In the genomic region with DNA sequence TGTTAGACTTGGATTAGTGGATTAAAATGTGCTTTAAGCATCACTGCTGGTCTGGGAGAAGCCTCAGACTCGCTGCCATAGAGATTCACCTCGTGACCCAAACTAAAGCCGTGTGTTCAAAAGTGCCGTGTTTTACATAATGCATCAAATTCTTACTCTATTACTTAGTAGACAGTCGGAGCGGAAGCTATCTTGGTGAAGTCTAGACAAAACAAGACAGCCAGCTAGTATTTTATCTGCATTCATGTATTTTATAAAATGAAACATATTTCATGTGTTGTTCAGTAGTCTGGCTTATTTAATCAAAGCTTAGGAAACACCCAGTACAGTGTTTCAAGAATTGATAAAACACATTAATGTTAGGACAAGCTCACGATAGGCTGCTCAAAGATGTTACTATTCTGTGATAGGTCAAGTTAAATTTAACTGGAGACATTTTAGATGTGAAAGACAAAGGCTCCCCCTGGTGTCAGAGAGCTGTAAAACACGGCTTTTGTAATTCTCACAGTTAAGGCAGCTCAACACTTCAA, we compare ENCODE assay signal across 8 mouse cellular contexts. TPM values are rescaled to one million over a fixed set of nuclear protein-coding genes. Genes with fewer than 3 reads are reported as not detected.
DNase-seq lines count a peak whose midpoint lies in the region; ATAC-seq and TF ChIP-seq lines count a peak whose summit lies in the region.

TSS of gene Mttp (minus strand) at position 327 of the 530 bp plus-strand sequence.

- H3K36me3 ChIP-seq in E14TG2a.4 (ENCODE audit: insufficient read depth, low read length), result peaks cover 18% of the 10 kb centered on the region
- peaks cover 3% of the 10 kb centered on the region; the same call in 1 of the 2 replicates for H3K36me3 ChIP-seq in heart, embryonic 15.5 days
- peaks cover 18% of the 10 kb centered on the region for H3K36me3 ChIP-seq in liver, embryonic 12.5 days
- H3K36me3 ChIP-seq in stomach, embryonic 14.5 days (ENCODE audit: control insufficient read depth, insufficient read depth, low read length), result no peaks in the 10 kb centered on the region; the same call in 1 of the 2 replicates

- no peaks in the 10 kb centered on the region for H3K27me3 ChIP-seq in E14TG2a.4 (ENCODE audit: insufficient read depth, low read length)
- H3K27me3 ChIP-seq in heart, embryonic 15.5 days, result no peaks in the 10 kb centered on the region
- no peaks in the 10 kb centered on the region for H3K27me3 ChIP-seq in liver, embryonic 12.5 days (replicated peaks)
- H3K27me3 ChIP-seq in stomach, embryonic 14.5 days (ENCODE audit: control insufficient read depth, insufficient read depth, low read length), result no peaks in the 10 kb centered on the region

- peak; percentile 45 for TF ChIP-seq CTCF in E14TG2a.4 (conservative IDR thresholded peaks at IDR 0.05; ENCODE audit: low read length)

- ATAC-seq in erythroid progenitor cell, adult 5-6 weeks (replicated peaks; ENCODE audit: low FRiP score, poor library complexity, severe bottlenecking), result peak; percentile 64
- ATAC-seq in heart, embryonic 15.5 days (replicated peaks; ENCODE audit: insufficient number of reproducible peaks, insufficient read depth, low FRiP score, low read depth), result no peak
- ATAC-seq in liver, embryonic 12.5 days, result peak; percentile 47
- no peak for ATAC-seq in stomach, embryonic 14.5 days (ENCODE audit: insufficient number of reproducible peaks, insufficient read depth, low FRiP score, low read depth)

- peaks cover 15% of the 10 kb centered on the region for H3K4me1 ChIP-seq in E14TG2a.4 (replicated peaks; ENCODE audit: low read depth, low read length)
- H3K4me1 ChIP-seq in brown adipose tissue, adult 24 weeks (ENCODE audit: control insufficient read depth, insufficient read depth, insufficient read length, low read length), result no peaks in the 10 kb centered on the region
- peaks cover 5% of the 10 kb centered on the region; the same call in 1 of the 2 replicates for H3K4me1 ChIP-seq in heart, embryonic 15.5 days (replicated peaks)
- H3K4me1 ChIP-seq in liver, embryonic 12.5 days, result peaks cover 4% of the 10 kb centered on the region
- no peaks in the 10 kb centered on the region for H3K4me1 ChIP-seq in stomach, embryonic 14.5 days (ENCODE audit: control insufficient read depth, insufficient read depth, low read length)

- DNase-seq in kidney, postnatal 14 days, result peak; percentile 85
- DNase-seq in natural killer cell, adult 2 months (ENCODE audit: low spot score in 2 of 2), result peak; percentile 77 to 81

- no peaks in the 10 kb centered on the region for H3K9me3 ChIP-seq in E14TG2a.4 (ENCODE audit: low read length)
- H3K9me3 ChIP-seq in heart, embryonic 15.5 days (replicated peaks), result no peaks in the 10 kb centered on the region
- no peaks in the 10 kb centered on the region for H3K9me3 ChIP-seq in liver, embryonic 12.5 days (replicated peaks)
- H3K9me3 ChIP-seq in stomach, embryonic 14.5 days (ENCODE audit: control insufficient read depth, low read depth, low read length), result no peaks in the 10 kb centered on the region

- peak within 1 kb of the TSS; percentile 70 for H3K9ac ChIP-seq in heart, embryonic 15.5 days
- H3K9ac ChIP-seq in liver, embryonic 12.5 days, result peak within 1 kb of the TSS; percentile 82
- peak within 1 kb of the TSS; percentile 57 for H3K9ac ChIP-seq in stomach, embryonic 14.5 days (replicated peaks; ENCODE audit: low read depth, low read length)

- H3K4me2 ChIP-seq in heart, embryonic 15.5 days, result peak within 1 kb of the TSS; percentile 74
- peak within 1 kb of the TSS; percentile 83 for H3K4me2 ChIP-seq in liver, embryonic 12.5 days
- peak within 1 kb of the TSS; percentile 80 for H3K4me2 ChIP-seq in stomach, embryonic 14.5 days (replicated peaks; ENCODE audit: low read depth, low read length)

- peak within 1 kb of the TSS; percentile 86 for H3K4me3 ChIP-seq in E14TG2a.4 (replicated peaks; ENCODE audit: low read length)
- peak within 1 kb of the TSS; percentile 86 for H3K4me3 ChIP-seq in brown adipose tissue, adult 24 weeks (ENCODE audit: insufficient read depth, low read depth, low read length)
- H3K4me3 ChIP-seq in heart, embryonic 15.5 days, result peak within 1 kb of the TSS; percentile 89
- H3K4me3 ChIP-seq in liver, embryonic 12.5 days, result peak within 1 kb of the TSS; percentile 77
- peak within 1 kb of the TSS; percentile 55 for H3K4me3 ChIP-seq in stomach, embryonic 14.5 days (ENCODE audit: low read depth, low read length)

- 3% methylated on average over 8 of the region's 8 CpGs for WGBS in heart, embryonic 15.5 days
- WGBS in liver, embryonic 12.5 days (ENCODE audit: insufficient replicate concordance), result 2% methylated on average over 8 of the region's 8 CpGs
- 2% methylated on average over 8 of the region's 8 CpGs for WGBS in stomach, embryonic 14.5 days

- peak within 1 kb of the TSS; percentile 95 for H3K27ac ChIP-seq in brown adipose tissue, adult 24 weeks (replicated peaks; ENCODE audit: low read depth, low read length)
- H3K27ac ChIP-seq in heart, embryonic 15.5 days, result peak within 1 kb of the TSS; percentile 99
- H3K27ac ChIP-seq in liver, embryonic 12.5 days, result peak within 1 kb of the TSS; percentile 98
- H3K27ac ChIP-seq in stomach, embryonic 14.5 days (ENCODE audit: low read length), result peak within 1 kb of the TSS; percentile 99

RNA-seq across cellular contexts. Expression of gene Mttp, which starts in this region (rescaled TPM):
- polyA plus RNA-seq in brown adipose tissue, adult 24 weeks (2012; ENCODE audit: insufficient read depth, insufficient read length, missing spikeins), result 1.6 and 3.2 TPM in 2 replicates
- total RNA-seq in erythroid progenitor cell, adult 5-6 weeks (2015; ENCODE audit: low replicate concordance), result 0.72 TPM in 1 of 2 replicates, not detected in the other
- 0.26 and 0.91 TPM in 2 replicates for total RNA-seq in erythroid progenitor cell, adult 5-6 weeks (2017; ENCODE audit: low replicate concordance)
- polyA plus RNA-seq in heart, embryonic 15.5 days (2015; fragmentation: Nextera tagmentation; extraction: Ambion mirVana), result 6.0 and 6.8 TPM in 2 replicates
- 36.3 and 37.0 TPM in 2 replicates for polyA plus RNA-seq in liver, embryonic 12.5 days (2016; fragmentation: Nextera tagmentation; extraction: Ambion mirVana)
- 7.6 and 8.8 TPM in 2 replicates for polyA plus RNA-seq in stomach, embryonic 14.5 days (2014; fragmentation: Nextera tagmentation; extraction: Ambion mirVana)

Comparison
In these comparisons a context has a peak if more than half of its experiments do, and no peak if none do; other contexts are left out.
1. Peak in ATAC-seq in erythroid progenitor cell, adult 5-6 weeks; RNA of the gene not detected or under 1 TPM.